Mouse (Mus musculus) cortical plate, adult 2 months (tissue): ENCODE results near the gene Amfr.

Experiments
- CTCF ChIP-seq: fragments of 200-500 bp; IDR thresholded peaks from 2 replicates; pipeline ENCODE4 v1.5.1; 2011; ENCODE audit warnings: mild to moderate bottlenecking, control low read depth, low read length; ENCODE audit not compliant: insufficient read depth; ENCODE audit errors: extremely low read depth
- POLR2A ChIP-seq: fragments of 200-500 bp; IDR thresholded peaks from 2 replicates; pipeline ENCODE4 v1.6.1; 2011; ENCODE audit warnings: mild to moderate bottlenecking, low read length, control low read depth; ENCODE audit not compliant: insufficient read depth; ENCODE audit errors: extremely low read depth

DNA sequence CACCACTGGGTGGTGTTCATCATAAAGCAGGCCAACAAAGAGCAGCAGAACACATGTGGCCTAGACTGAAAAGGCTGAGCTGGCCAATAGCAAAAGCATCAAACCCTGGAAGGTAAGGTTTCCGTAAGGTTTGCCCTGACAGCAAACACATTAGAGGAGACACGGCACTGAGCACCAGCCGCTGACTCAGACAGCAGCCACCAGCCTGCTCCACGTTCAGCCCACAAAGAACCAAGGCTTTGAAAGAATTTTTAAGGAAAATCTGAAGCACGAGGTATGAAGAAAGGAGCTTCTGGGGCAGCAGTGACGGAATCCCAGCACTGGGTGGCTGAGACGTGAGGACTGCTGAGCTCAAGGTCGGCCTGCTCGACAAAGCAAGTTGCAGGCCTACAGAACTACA is 8.5 kb downstream of the Amfr start:
- no peak for TF ChIP-seq POLR2A
- no peak for TF ChIP-seq CTCF
